Mouse (Mus musculus): ENCODE measurements around the gene Eya4.

Gene Eya4

DNA sequence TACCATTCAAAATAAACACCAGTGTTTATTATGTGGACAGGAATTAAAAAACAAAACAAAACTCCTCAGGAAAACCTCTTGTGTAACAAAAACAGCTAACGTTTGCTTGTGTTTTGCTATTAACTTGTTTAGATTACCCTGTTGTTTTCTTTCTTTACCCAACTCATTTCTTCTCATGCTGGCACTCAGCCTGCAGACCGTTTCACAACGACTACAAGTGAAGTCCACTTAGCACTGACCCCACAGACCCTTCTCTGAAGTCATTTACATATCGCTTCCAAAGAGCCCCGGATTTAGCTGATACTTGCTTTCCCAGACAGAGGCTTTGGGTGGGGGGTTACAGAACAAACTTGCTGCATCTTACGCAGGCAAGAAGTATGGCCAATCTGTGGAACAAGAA, 286.9 kb downstream of the Eya4 start:
- no peak for DNase-seq (ENCODE audit: low read depth, low spot score)

DNA sequence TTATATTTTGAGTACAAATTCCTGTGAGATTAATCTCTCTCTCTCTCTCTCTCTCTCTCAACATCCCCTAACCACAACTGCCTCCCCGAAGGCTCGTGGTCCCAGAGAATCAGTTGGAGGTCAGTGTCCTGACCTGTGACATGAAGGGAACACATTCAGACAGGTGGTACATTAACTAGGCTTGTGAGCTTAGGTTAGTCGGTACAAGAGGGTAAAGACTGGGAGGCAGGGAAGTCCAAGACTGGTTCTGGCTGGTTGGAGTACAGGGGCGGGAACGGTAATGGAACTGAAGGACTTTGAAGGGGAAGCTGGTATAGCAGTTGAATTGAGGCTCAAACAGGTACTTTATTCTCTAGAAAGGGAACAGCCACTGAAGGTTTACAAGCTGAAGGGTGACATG, 287.9 kb downstream of the Eya4 start:
- no peak for DNase-seq (ENCODE audit: low read depth, low spot score)

DNA sequence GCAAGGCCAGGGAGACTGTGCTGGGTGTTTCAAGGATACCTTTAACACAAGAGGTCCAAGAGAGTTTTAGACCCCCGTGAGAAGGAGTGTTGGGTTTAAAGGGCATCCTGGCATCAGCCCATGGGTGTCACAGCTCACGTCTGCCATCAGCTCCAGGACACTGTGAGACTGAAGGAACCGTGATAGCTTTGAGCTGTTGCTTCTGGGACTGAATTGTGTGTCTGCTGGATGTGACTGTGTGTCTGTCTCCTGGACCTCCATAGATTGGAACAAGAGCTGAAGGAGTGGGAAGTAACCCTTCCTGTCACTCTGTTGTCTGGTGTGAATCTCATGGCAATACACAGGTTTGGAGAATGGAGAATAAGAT, 289.9 kb downstream of the Eya4 start:
- no peak for DNase-seq (ENCODE audit: low read depth, low spot score)

DNA sequence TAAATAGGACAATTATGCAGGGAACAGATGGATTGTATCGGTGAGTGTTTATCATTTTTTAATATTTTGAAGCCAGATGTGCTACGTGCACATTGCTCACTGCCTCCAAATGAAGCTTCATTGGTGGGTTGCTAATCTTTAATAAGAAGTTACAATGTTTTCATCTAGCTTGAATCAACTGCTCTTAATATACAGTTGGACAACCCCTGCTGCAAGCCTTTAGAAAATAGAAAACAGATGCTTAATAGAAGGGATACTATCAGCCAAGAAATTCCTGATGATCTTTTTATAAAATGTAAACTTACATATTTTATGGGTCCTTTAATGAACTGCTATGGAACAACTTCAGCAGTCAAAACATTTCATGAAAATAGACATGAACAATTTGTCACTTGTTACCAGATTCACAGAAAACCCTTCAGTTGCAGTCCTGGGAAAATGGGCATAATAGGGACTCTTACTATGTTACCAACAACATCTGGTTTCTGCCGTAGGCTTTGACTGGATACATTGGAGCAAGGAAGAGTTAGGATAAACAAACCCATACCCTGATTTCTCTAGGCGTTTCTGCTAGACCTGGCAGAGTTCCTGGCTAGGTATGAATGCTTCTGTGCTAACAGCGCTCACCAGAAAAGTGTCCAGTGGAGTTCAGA, 290.4 kb downstream of the Eya4 start:
- no peak for DNase-seq (ENCODE audit: low read depth, low spot score)

DNA sequence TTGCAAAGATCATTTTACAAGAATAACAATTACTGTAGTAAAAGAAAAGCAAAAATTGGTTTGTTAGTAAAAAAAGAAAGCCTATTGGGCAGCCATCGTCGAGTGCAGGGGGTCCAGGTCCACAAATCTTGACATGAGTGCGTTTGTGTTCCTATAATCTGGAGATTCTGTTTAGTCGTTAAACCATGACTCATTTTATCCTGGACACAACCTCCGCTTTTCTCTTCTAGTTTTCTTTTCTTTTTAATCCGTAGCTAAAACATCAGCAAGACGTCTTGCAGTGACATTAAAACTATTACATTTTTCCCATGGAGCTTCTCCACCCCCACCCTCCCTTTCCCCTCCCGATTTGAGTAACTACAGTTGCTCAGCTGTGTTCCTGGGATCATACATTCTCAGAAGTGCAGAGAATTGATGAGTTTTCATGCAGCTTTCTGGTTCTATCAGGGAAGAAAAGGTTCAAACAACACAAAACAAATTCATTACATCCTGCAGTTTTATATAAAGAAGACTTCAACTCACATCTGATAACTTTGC, 297.1 kb downstream of the Eya4 start:
- DNase-seq (ENCODE audit: low read depth, low spot score) = no peak
